Mouse (Mus musculus) spleen, adult 2 months (tissue): Measurements from ENCODE around the gene Hepacam2.

Experiments
- CTCF ChIP-seq: fragments of 200-500 bp; IDR thresholded peaks from 2 replicates; pipeline ENCODE4 v1.5.1; 2011; ENCODE audit warnings: mild to moderate bottlenecking, inconsistent platforms; ENCODE audit not compliant: insufficient read depth, insufficient read length, insufficient replicate concordance; ENCODE audit errors: extremely low read depth
- POLR2A ChIP-seq: fragments of 200-500 bp; IDR thresholded peaks from 2 replicates; pipeline ENCODE4 v1.6.1; 2011; ENCODE audit warnings: low read depth, low read length, inconsistent platforms

DNA sequence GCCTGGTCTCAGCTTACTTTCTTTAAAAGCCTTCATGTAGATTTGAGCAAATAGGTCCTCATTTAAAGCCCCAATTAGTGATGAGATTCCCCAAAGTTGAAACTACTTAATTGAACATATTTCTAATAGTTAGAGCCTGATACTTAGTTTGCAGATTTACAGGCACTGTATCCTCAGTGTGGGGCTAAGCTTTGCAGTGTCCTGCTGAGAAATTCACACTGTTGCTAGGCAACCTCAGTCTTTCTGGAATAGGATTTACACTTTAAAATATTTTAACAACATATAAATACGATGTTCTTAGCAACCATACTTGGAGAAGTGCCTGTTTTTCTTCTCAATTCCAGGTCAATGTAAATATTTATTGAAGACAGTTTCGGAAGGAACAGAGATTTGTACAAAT, 21.8 kb downstream of the Hepacam2 start:
- TF ChIP-seq POLR2A (no peak), CTCF (no peak)
